Mouse (Mus musculus) stomach, embryonic 14.5 days (tissue): Measurements from ENCODE around the gene Pstk. TPM values are rescaled to one million over a fixed set of nuclear protein-coding genes. Genes with fewer than 3 reads are reported as not detected.
"Not testable (repeated sequence)": the region's sequence is repeated elsewhere in the genome, so short reads cannot be mapped to it uniquely, and the experiment has no call there.

Experiments used
- ATAC-seq: fragments of 200-750 bp; cut with Nextera tagmentation; 2 replicates; pipeline ENCODE4 v1.8.0; 2017; ENCODE audit warnings: low read depth, moderate TSS enrichment; ENCODE audit not compliant: insufficient number of reproducible peaks, insufficient read depth, low FRiP score
- H3K27ac ChIP-seq: fragments of 300-500 bp; sonication (generic); 2 replicates; pipeline ENCODE4 v1.5.1; 2014; ENCODE audit warnings: mild to moderate bottlenecking, low read length, moderate library complexity, mixed read lengths
- H3K27me3 ChIP-seq: fragments of 300-500 bp; sonication (generic); 2 replicates; pipeline ENCODE4 v1.6.1; 2014; ENCODE audit warnings: low read length, control low read depth, mixed read lengths; ENCODE audit not compliant: control insufficient read depth, insufficient read depth
- H3K36me3 ChIP-seq: fragments of 300-500 bp; sonication (generic); 2 replicates; pipeline ENCODE4 v1.6.1; 2014; ENCODE audit warnings: mild to moderate bottlenecking, control low read depth, low read length, moderate library complexity, mixed read lengths; ENCODE audit not compliant: control insufficient read depth, insufficient read depth
- H3K4me1 ChIP-seq: fragments of 300-500 bp; sonication (generic); 2 replicates; pipeline ENCODE4 v1.6.1; 2014; ENCODE audit warnings: low read length, control low read depth, mixed read lengths; ENCODE audit not compliant: control insufficient read depth, insufficient read depth
- H3K4me2 ChIP-seq: fragments of 300-500 bp; sonication (generic); replicated peaks from 2 replicates; pipeline ENCODE4 v1.6.1; 2014; ENCODE audit warnings: low read depth, low read length, control low read depth
- H3K4me3 ChIP-seq: fragments of 300-500 bp; sonication (generic); 2 replicates; pipeline ENCODE4 v1.5.1; 2014; ENCODE audit warnings: low read depth, low read length, control low read depth
- H3K9ac ChIP-seq: fragments of 300-500 bp; sonication (generic); replicated peaks from 2 replicates; pipeline ENCODE4 v1.6.1; 2014; ENCODE audit warnings: low read depth, mild to moderate bottlenecking, control low read depth, low read length, moderate library complexity, mixed read lengths
- H3K9me3 ChIP-seq: fragments of 300-500 bp; sonication (generic); 2 replicates; pipeline ENCODE4 v1.6.1; 2016; ENCODE audit warnings: low read depth, low read length, control low read depth; ENCODE audit not compliant: control insufficient read depth
- WGBS: fragments of 180-500 bp; shearing (Covaris S2); extraction: QIAGEN DNeasy Blood & Tissue Kit; methylation state at CpG from one replicate; pipeline ENCODE4 v1.1.7; 2014; 5-methylcytosine and 5-hydroxymethylcytosine counted together
- polyA plus RNA-seq: library from polyadenylated mRNA; unstranded; fragments of >200 nt; fragmentation: Nextera tagmentation; extraction: Ambion mirVana; gene quantifications from 2 replicates; pipeline ENCODE4 v1.2.1, GENCODE M21; 2014

Pstk gene
- polyA plus RNA-seq, 1 experiment from 2014 or later: 79.4 TPM

- no peak for ATAC-seq
- H3K27ac ChIP-seq: no peak overlapping the region
- H3K9me3 ChIP-seq: no peaks in the 10 kb centered on the region
- H3K27me3 ChIP-seq: no peaks in the 10 kb centered on the region
- H3K4me1 ChIP-seq: no peaks in the 10 kb centered on the region
- H3K4me3 ChIP-seq: no peak overlapping the region
- H3K4me2 ChIP-seq: no peak overlapping the region
- H3K9ac ChIP-seq: no peak overlapping the region
- WGBS: 97% methylated on average over 13 of the region's 13 CpGs
- peaks cover 15% of the 10 kb centered on the region for H3K36me3 ChIP-seq
Measured at GRCm38 (mm10) chr7:131356105-131356504, 14.8 kb upstream of the Pstk start.

GRCm38 (mm10) chr7:131362269-131362614 is 8.7 kb upstream of the Pstk start:
- no peaks in the 10 kb centered on the region for H3K9me3 ChIP-seq
- peaks cover 4% of the 10 kb centered on the region; the same call in 1 of the 2 replicates for H3K4me1 ChIP-seq
- peak overlapping the region; percentile 87 for H3K9ac ChIP-seq
- peak overlapping the region; percentile 64 for H3K4me2 ChIP-seq
- peak; percentile 62 for ATAC-seq
- H3K36me3 ChIP-seq: no peaks in the 10 kb centered on the region; the same call in none of the 2 replicates
- H3K4me3 ChIP-seq: peak overlapping the region; percentile 89
- 0% methylated on average over 32 of the region's 35 CpGs for WGBS
- peak overlapping the region; percentile 86 for H3K27ac ChIP-seq
- no peaks in the 10 kb centered on the region for H3K27me3 ChIP-seq

GRCm38 (mm10) chr7:131362615-131363300 is 8.2 kb upstream of the Pstk start, which contains the start of gene 2310057M21Rik:
Gene 2310057M21Rik (minus strand): TSS chr7:131362759.
- H3K9me3 ChIP-seq: no peaks in the 10 kb centered on the region
- no peaks in the 10 kb centered on the region; the same call in none of the 2 replicates for H3K36me3 ChIP-seq
- under 1% methylated on average over 55 of the region's 55 CpGs for WGBS
- H3K4me3 ChIP-seq: peak within 1 kb of the TSS; percentile 89
- H3K9ac ChIP-seq: peak within 1 kb of the TSS; percentile 87
- peak within 1 kb of the TSS; percentile 86 for H3K4me2 ChIP-seq
- H3K27ac ChIP-seq: peak within 1 kb of the TSS; percentile 94
- no peaks in the 10 kb centered on the region for H3K27me3 ChIP-seq
- H3K4me1 ChIP-seq: peaks cover 4% of the 10 kb centered on the region; the same call in 1 of the 2 replicates
- ATAC-seq: peak; percentile 97

- 82% methylated on average over 8 of the region's 8 CpGs for WGBS
- Histone ChIP-seq H3K4me1 (peaks cover 4% of the 10 kb centered on the region; the same call in 1 of the 2 replicates), H3K27ac (no peak overlapping the region; the same call in 1 of the 2 replicates), H3K4me3 (no peak overlapping the region), H3K9ac (no peak overlapping the region), H3K27me3 (no peaks in the 10 kb centered on the region), H3K36me3 (no peaks in the 10 kb centered on the region), H3K4me2 (no peak overlapping the region), H3K9me3 (no peaks in the 10 kb centered on the region)
- no peak for ATAC-seq
Measured at GRCm38 (mm10) chr7:131364131-131364530, 6.8 kb upstream of the Pstk start.

GRCm38 (mm10) chr7:131371470-131371860 is 524 bp downstream of the Pstk start:
- peak overlapping the region; percentile 95 for H3K27ac ChIP-seq
- 5% methylated on average over 9 of the region's 9 CpGs for WGBS
- no peaks in the 10 kb centered on the region for H3K9me3 ChIP-seq
- 0 out of 2 replicates have a peak, but pooled peaks cover 3% of the 10 kb centered on the region for H3K4me1 ChIP-seq
- H3K27me3 ChIP-seq: no peaks in the 10 kb centered on the region
- H3K9ac ChIP-seq: peak overlapping the region; percentile 73
- no peak; the same call in 1 of the 2 replicates for ATAC-seq
- H3K4me2 ChIP-seq: peak overlapping the region; percentile 55
- peaks cover 8% of the 10 kb centered on the region; the same call in 1 of the 2 replicates for H3K36me3 ChIP-seq
- H3K4me3 ChIP-seq: peak overlapping the region; percentile 58

- no peaks in the 10 kb centered on the region for H3K9me3 ChIP-seq
- no peaks in the 10 kb centered on the region for H3K27me3 ChIP-seq
- 71% methylated on average over 9 of the region's 9 CpGs for WGBS
- 0 out of 2 replicates have a peak, but pooled peaks cover 3% of the 10 kb centered on the region for H3K4me1 ChIP-seq
- H3K4me3 ChIP-seq: peak overlapping the region; percentile 58
- peaks cover 8% of the 10 kb centered on the region; the same call in 1 of the 2 replicates for H3K36me3 ChIP-seq
- no peak for ATAC-seq
- 0 out of 2 replicates have a peak overlapping the region, but pooled peaks have one; percentile 95 for H3K27ac ChIP-seq
- peak overlapping the region; percentile 55 for H3K4me2 ChIP-seq
- H3K9ac ChIP-seq: peak overlapping the region; percentile 73
Measured at GRCm38 (mm10) chr7:131371880-131372651, 1.1 kb downstream of the Pstk start.

GRCm38 (mm10) chr7:131391761-131392160 is 20.8 kb downstream of the Pstk start:
- WGBS: 95% methylated on average over 6 of the region's 7 CpGs
- not testable (repeated sequence) for H3K9ac ChIP-seq, ATAC-seq, H3K4me1 ChIP-seq, H3K27me3 ChIP-seq, H3K9me3 ChIP-seq, H3K4me3 ChIP-seq, H3K27ac ChIP-seq, H3K4me2 ChIP-seq
- H3K36me3 ChIP-seq: peaks cover 13% of the 10 kb centered on the region

GRCm38 (mm10) chr7:131409321-131409987 is 38.5 kb downstream of the Pstk start:
- peak overlapping the region; percentile 89 for H3K9ac ChIP-seq
- H3K27me3 ChIP-seq: no peaks in the 10 kb centered on the region
- H3K27ac ChIP-seq: no peak overlapping the region
- H3K4me1 ChIP-seq: peaks cover 9% of the 10 kb centered on the region
- H3K9me3 ChIP-seq: no peaks in the 10 kb centered on the region
- H3K4me2 ChIP-seq: peak overlapping the region; percentile 61
- H3K36me3 ChIP-seq: no peaks in the 10 kb centered on the region
- ATAC-seq: no peak
- peak overlapping the region; percentile 95 for H3K4me3 ChIP-seq
- WGBS: 5% methylated on average over 16 of the region's 16 CpGs
